Mouse (Mus musculus) erythroblast, embryonic 14.5 days (primary cell): ENCODE data around the gene Sv2b.

ENCODE experiments used
- GATA1 ChIP-seq: IDR thresholded peaks from 2 replicates; pipeline ENCODE4 v1.6.1; 2012; ENCODE audit warnings: low read length, inconsistent platforms, mixed read lengths
- TAL1 ChIP-seq: IDR thresholded peaks from 3 replicates; pipeline ENCODE4 v1.6.1; 2012; ENCODE audit warnings: low read length, inconsistent platforms, mixed read lengths

DNA sequence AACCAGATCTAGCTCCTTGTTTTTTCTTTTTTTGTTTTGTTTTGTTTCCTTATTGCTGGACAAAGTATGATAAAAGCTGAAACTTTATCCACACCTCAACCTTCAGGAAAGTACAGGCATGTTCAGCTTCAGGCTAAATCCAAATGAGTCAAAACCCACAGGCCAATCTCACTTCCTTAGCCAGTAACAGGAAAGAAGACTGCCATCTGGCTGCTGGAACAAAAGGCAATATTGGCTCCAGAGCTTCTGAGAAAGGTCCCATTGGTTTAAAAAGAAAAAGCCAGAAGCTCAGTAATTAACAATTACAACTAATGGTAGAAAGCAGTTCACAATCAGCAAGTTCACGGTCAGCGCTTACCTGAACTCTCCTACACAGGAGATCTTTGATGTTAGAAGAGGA, 169.8 kb downstream of the Sv2b start:
- TF ChIP-seq GATA1 = no peak
- TF ChIP-seq TAL1 = no peak
